Mouse (Mus musculus): ENCODE results near the gene Rngtt.
"Not testable (repeated sequence)": the region's sequence is repeated elsewhere in the genome, so short reads cannot be mapped to it uniquely, and the experiment has no call there.

Gene Rngtt

DNA sequence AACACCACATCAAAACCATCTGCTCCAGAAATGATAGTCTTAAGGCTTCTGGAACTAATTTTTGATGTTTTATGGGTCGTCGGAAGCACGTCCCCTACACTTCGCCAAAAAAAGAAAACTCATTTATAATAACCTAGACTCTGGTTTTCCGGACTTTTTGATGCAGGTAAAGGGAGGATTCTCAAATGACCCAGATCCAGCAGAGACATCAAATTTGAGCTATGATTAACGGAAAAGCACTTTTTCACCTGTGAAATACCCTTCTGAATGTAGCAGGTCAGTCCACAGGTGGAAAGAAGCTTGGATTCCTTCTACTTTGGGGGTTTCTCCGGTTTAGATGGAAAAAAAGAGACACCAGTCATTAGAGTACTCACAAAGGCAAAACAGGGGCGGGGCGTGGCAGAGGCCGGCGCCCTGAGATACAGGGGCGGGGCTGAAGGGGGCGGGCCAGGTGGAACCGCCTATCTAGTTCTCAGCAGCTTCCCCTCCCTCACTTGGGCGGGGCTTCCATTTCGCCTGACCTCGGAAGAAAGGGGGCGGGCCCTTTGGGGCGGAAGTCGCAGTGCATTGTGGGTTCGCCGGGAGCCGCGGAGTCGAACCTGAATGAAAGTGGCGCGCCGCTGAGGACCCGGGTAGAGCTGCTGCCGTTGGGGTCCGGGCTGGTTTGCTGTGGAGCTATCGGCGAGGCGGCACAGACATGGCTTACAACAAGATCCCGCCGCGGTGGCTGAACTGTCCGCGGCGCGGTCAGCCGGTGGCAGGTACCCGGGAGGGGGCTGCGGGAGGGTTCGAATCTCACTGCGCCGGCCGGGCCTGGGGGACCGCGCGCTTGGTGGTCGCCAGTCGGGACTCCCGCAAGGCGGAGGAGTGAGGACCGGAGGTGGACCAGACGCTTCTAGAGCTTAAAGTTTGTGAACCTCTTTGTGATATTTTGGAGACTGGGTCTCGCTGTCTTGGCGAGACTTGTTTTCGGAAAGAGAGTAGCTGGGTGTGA is at the start of gene Rngtt:
TSS of gene Rngtt (plus strand) at position 548 of the 994 bp plus-strand sequence.
- DNase-seq (ENCODE audit: low spot score in 2 of 2): peak; percentile 92 to 95

- DNase-seq (ENCODE audit: low spot score in 2 of 2): no peak
Measured at GRCm38 (mm10) chr4:33260311-33260710, 49.8 kb upstream of the Rngtt start.

DNA sequence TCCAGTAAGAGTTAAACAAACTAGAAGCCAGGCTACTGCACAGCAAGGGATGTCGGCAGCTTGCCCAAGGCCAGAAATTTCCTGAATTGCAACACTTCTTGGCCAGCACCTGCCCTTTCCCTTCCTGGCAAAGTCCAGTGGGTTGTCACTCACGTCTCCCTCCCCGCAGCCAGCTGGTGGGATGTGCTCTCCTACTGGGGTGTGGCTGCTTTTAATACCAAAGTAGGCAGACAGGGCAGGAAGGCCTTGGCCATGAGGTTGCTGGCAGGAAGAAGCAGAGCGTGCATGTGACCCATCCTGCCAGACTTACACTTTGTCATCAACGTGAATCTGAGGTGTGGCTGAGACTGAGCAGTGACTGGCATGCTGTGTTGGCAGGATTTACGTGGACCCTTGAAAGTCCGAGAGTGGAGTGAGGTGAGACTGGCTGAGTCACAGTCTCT is 48.8 kb upstream of the Rngtt start:
- peak in 1 of 2 experiments; percentile 42 for DNase-seq (ENCODE audit: low spot score in 2 of 2)

- no peak for DNase-seq (ENCODE audit: low spot score in 2 of 2)
Measured at GRCm38 (mm10) chr4:33262897-33263296, 47.2 kb upstream of the Rngtt start.

DNA sequence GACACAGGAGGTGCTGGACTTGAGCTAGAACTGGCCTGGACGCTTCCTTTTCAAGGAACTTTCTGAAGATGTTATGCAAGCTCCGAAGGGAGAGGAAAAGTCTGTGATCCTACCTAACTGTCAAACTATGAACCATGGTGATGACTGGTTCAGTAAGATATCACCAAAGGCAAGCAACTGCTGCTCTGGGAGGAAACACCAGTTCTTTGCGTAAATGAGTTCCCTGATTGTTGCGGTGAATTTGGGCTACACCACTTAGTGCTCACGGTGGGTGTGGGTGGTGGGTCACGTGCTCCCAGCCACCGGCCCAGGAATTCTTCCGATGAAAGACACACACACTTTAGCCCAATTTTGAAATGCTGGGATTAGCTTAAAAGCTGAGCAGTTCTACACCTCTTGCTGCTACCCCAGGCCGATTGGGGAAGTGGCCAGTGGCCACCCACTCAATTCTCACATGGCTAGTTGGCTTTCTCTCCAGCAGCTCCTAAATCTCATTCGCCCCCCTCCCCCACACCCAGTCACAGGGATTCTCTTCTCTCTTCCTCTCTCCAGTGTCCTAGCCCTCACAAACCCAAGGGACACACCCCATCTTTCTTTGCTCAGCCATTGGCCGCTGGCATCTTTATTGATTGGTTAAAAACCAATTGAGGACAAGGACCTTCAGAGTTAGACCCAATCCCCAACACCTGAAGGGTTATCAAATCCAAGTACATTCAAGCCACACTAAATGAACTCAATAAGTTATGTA is 45.0 kb upstream of the Rngtt start:
- DNase-seq (ENCODE audit: low spot score in 2 of 2): no peak

GRCm38 (mm10) chr4:33270386-33271314 is 39.5 kb upstream of the Rngtt start:
- no peak for DNase-seq (ENCODE audit: low spot score in 2 of 2)

DNA sequence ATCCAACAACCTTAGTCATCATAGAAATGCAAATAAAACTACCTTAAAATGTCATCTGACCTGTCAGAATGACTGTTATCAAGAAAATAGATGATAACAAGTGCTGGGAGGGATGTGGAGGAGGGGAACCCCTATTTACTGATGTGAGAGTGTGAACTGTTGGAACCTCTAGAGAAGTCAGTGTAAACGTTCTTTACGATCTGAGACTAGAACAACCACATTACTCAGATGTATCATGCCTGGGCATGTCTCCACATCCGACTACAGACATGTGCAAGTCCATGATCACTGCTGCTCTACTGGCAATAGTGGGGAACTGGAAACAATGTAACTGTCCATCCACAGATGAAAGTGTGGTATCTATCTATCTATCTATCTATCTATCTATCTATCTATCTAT is 36.7 kb upstream of the Rngtt start:
- no peak for DNase-seq (ENCODE audit: low spot score in 2 of 2)

GRCm38 (mm10) chr4:33281891-33282685 is 28.0 kb upstream of the Rngtt start:
- DNase-seq (ENCODE audit: low spot score in 2 of 2): no peak

DNA sequence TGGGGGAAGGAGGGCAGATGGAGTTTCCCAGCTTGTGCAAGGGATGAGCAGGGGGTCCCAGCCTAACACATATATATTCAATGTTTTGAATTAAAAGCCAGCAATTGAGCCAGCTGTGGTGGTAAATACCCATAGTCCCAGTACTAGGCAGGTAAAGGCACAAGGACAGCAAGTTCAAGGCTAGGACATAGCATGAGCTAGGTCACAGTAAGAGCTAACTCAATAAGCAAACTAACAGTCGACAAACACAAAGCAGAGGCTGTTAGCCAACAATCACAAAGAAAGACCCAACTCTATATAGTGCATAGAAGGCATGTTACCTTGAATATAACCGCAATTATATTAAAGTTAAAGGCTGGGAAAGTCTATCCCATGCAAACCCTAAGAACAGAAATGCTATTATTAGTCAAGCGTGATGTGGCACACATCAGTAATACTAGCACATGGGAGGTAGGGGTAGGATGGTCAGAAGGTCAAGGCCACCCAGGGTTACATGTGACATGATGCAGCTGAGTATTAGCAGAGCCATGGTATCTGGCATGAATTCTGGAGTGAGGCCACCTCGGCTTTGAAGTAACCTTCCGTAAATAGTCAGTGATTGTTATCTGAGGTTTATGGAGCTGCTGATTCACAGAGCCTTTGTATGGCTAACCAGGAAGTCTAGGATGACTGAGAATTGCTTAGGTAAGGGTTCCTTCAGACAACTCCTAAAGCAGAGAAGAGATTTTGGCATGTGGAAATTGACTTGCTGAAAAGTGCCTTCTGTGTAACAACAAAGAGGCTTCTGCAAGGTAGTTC is 25.8 kb upstream of the Rngtt start:
- no peak for DNase-seq (ENCODE audit: low spot score in 2 of 2)

- no peak for DNase-seq (ENCODE audit: low spot score in 2 of 2)
Measured at GRCm38 (mm10) chr4:33285448-33285847, 24.7 kb upstream of the Rngtt start.

DNA sequence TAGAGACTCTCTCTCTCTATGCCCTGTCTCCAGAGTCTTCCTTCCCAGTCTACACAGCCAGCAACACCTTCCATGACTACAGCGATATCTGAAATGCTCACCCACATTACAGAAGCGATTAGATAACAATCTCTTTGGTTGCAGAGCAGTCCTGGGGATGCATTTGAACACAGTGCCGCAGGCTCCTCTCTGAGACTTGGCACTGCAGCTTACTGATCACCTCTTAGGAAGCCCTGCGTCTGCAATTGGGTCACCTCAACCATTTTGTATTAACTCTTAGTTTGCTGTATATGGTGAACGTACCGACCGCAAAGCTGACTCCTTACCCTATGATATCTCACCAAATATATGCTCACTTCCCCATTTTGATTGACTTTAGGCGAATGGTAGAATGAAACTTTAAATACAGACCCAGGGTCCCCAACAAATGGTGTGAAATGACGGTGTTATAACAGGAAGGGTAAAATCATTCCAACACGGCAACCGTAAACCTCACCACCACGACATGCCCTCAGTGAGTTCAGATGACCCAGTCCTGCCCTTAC is 20.9 kb upstream of the Rngtt start:
- no peak for DNase-seq (ENCODE audit: low spot score in 2 of 2)

GRCm38 (mm10) chr4:33290002-33290401 is 20.1 kb upstream of the Rngtt start, which contains the start of gene Pnrc1:
Gene Pnrc1, minus strand, starts transcription at chr4:33290163.
- DNase-seq (ENCODE audit: low spot score in 2 of 2): peak; percentile 27 to 30

DNA sequence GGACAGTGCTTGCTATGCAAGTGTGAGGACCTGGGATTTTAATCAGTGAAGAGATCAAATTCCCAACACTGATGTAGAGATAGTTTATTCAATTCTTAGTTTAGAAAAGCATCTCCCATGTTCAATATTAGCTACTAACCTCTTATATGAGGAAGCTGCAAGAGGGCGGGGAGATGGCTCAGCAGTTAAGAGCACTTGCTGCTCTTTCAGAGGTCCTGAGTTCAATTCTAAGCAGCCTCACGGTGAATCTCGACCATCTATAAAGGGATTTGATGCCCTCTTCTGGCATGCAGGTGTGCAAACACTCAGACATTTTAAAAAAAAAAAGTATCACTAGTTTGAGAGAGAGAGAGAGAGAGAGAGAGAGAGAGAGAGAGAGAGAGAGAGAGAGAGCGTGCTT is 19.2 kb upstream of the Rngtt start:
- no peak for DNase-seq (ENCODE audit: low spot score in 2 of 2)

DNA sequence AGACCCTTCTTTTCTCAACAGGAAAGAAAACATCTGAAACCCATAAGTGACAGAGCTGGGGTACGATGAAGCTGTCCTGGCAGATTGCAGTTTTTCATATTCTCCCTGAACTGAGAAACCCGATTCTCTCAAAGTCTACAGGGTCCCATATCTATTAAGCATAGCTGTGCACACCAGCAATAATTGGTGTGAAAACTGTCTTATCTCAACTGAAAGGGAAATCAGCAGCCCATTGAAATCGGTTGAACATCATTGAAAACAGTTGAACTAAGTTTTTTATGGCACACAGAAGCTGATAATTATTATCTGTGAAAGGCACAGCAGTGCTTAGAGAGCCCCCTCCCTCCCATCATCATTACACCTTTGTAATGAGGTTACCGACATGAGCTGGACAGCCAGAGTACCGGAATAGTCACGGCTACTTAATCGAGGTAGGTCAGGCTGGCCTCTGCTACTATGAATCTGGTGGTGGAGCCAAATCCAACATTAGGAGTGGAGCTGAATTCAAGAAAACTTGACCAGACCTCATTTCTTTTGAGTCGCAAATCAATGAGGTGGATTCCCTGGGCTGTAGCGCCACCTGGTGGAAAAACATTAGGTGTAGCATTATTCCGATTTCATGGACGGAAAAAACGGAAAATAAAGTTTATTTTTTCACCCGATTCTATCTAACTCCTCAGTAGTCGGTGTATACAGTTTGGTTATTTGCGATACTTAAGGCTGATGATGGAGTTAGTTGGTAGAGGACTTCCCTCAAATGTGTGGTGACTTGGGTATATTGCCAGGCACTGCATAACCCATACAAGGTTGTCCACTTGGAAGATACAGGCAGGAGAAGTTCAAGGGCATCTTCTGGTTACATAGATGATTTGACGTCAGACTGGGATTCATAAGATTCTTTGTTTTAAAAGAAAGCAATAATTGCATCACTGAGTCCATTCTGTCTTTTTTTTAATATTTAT is 17.4 kb upstream of the Rngtt start:
- DNase-seq (ENCODE audit: low spot score in 2 of 2): peak; percentile 67 to 75

- DNase-seq (ENCODE audit: low spot score in 2 of 2): not testable (repeated sequence)
Measured at GRCm38 (mm10) chr4:33300891-33301665, 9.0 kb upstream of the Rngtt start.

DNA sequence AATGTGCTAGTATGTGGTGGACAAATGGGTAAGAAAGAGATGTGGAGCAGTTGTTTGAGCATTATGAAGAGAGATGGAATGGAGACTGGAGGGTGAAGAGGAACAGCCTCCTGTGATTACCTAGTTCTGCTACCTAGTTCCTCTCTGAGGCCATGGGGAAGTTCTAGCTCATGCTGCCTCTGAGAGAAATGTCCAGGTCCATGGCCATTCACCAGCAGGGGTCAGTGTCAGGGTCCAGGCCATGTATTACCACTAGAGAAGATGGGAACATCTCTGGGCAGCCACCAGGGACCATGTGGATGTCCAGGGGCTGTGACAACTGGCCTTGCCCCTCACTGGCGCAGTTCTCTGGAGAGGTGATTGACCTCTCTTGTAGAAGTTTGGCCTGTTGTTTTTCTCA is 7.1 kb upstream of the Rngtt start:
- DNase-seq (ENCODE audit: low spot score in 2 of 2): no peak

- DNase-seq (ENCODE audit: low spot score in 2 of 2): no peak
Measured at GRCm38 (mm10) chr4:33307146-33307545, 3.0 kb upstream of the Rngtt start.
